Mouse (Mus musculus): ENCODE results near the gene Gm20390.

Gene Gm20390

DNA sequence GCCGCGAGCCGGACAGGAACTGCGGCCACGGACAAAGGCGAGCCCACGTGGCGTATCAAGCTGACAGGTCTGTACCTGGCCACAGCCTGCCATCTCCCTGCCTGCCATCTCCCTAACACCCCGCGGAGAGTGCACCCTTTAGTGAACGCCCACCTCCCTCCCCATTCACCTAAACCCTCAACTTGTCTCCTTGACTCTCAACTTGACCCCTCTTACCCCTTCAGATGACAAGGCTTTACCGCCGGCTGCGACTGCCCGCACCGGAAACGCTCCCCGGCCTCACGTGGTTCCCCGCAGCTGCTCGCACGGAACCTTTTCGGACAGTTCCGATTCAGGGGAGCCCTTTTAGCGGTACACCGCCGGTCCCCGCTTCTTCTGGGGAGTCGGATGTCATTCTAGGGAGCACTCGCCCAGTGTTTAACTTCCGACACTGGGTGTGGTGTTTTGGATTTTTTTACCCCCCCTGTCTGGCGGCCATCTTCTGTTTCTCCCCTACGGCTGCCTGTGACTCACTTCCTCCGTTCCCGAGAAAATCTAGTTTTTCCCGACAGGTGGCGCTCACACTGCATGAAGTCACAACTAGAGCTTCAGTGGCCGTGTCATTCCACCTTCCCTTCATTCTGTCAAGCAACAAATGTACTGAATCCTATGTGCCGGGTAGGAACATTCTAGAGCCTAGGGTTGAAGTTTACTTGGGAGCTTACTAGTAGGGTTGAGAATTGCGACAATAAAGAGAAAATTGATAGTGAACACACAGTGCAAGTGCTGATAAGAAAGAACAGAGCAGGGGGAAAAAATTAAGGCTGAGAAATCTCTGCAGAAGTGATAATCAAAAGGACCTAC, at the start of gene Gm20390, which contains the start of gene Nme1:
TSS of gene Gm20390 (minus strand) at position 289 of the 843 bp plus-strand sequence.
TSS of gene Nme1 (minus strand) at position 517 of the 843 bp plus-strand sequence.
- peak; percentile 96 for DNase-seq (ENCODE audit: low spot score)

DNA sequence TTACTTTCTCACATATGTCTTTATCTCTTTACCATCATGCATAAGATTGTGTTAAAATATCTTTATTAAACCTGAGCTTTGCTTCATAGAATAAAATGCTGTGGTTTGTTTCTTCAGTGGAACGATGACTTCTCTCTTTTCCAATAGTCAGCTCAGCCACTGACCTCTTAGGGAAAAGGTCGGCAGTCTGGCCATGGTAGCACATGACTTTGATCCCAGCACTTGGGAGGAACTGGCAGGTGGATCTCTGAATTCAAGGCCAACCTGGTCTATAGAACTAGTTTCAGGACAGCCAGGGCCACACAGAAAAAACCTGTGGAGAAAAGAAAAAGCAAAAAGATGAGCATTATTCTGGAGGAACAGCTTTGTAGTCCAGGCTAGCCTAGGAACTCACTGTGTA, 35.3 kb upstream of the Gm20390 start:
- DNase-seq (ENCODE audit: low spot score), result no peak

- DNase-seq (ENCODE audit: low spot score), result no peak
Observed at GRCm38 (mm10) chr11:93999276-93999675, 31.2 kb upstream of the Gm20390 start.

DNA sequence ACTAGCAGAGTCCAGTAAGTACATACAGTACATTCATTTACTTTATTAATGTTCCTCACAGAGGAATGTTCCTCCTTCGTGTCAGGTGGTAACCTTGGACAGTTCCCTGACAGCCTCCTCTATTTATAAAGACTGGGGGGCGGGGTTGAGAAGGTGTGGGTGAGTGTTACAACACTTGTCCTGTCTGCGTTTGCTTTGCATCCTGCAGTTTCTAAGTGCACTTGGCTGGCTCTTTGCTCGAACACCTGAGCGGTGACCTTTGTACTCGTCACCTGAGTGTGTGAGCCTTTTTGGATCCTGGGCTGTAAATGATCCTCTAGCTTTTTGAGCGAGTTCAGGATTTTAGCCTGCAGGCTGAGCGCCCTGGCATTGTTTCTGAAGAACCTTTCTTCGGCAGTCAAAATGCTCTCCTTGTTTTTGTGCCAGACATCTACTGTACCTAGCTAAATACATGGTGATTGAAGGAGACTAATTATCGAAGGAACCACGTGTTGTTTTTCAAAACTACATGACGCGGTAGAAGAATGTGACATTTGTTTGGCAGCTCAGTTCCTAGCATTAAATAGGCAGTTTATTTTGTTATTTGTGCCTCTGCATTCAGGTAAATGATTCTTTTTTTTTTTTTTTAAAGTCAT, 29.2 kb upstream of the Gm20390 start:
- DNase-seq (ENCODE audit: low spot score), result no peak

GRCm38 (mm10) chr11:93996306-93997140, 28.4 kb upstream of the Gm20390 start:
- DNase-seq (ENCODE audit: low spot score), result peak; percentile 31

GRCm38 (mm10) chr11:93995720-93996305, 27.7 kb upstream of the Gm20390 start, which contains the start of gene Spag9:
Gene Spag9 (plus strand): TSS chr11:93996091.
- peak; percentile 85 for DNase-seq (ENCODE audit: low spot score)

- DNase-seq (ENCODE audit: low spot score), result peak; percentile 61
Observed at GRCm38 (mm10) chr11:93995111-93995719, 27.1 kb upstream of the Gm20390 start.

DNA sequence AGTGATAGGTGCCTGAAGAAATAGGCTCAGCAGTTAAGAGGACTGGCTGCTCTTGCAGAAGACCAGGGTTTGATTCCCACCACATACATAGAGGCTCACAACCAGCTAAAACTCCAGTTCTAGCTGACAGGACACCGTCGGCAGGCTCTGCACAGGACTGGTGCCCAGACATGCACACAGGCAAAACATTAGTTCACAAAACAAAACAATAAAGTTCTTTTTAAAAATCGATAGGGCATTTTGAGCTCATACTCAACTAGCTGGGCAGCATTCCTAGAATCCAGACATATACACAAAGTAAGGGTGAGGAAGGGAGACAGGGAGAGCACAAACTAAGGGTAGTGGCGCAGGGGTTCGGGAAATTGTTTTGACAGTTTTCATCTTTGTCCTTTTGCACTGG, 26.4 kb upstream of the Gm20390 start:
- DNase-seq (ENCODE audit: low spot score), result no peak

DNA sequence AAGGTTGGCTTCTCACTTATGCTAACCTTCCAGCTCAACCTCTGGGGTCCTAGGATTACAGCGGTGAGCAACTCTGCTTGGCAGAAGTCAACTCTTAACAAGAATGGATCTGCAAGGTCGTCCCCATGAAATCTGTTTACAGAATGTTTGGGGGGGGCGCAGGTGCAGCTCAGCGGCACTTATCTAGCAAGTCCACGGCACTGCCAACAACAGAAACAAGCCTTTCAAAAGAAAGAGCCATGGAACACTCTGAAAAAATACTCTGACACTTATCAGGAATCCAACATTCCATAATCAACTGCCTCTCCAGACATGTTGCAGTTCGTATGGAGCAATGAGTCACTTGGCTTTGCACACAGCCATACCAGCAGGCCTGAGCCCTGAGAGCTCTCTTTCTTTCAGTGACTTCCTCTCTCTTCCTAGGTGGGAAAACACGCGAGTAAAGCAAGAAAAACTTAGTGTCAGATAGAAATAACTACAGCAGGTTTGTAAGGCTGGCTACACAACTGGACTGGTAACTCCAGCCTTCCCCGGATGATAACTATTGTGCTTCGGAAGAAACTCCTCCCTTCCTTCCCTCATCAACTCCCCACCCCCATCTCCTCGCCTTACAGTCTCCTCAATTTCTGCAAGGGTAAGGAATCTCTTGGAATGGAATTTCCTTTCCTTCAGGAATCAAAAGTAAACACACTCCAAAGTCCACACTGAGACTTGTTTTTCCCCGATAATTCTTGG, 20.4 kb upstream of the Gm20390 start:
- no peak for DNase-seq (ENCODE audit: low spot score)

DNA sequence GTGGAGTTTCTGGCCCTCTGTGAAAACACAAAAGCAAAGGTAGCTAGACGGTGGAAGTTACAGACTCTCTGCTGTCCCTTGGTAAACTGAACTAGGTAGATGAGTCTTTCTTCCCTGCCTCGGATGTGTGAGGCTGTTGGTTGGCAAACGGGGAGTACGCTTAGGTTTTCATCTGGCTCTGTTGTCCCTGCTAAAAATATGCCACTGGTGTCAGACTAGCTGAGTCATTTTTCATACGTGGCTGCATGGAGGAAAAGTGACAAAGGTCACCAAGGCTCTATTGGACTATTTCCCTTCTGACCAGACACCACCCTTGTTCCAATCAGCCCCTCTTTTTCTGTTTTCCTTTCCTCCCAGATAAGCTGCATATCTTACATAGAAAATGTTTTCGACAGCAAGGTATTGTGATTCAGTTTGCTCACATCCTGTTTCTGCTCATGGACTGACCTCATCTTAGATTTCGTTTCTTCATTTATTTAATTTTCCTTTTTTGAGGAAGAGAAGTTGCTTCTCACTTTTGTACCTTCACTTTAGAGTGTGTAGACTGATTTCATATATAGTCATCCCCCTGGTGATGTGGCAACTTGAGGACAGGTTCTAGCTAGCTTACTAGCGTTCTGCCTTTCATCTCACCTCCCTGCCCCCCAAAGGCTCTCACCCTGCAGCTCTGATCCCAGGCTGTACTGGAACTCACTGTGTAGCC, 19.7 kb upstream of the Gm20390 start:
- no peak for DNase-seq (ENCODE audit: low spot score)

DNA sequence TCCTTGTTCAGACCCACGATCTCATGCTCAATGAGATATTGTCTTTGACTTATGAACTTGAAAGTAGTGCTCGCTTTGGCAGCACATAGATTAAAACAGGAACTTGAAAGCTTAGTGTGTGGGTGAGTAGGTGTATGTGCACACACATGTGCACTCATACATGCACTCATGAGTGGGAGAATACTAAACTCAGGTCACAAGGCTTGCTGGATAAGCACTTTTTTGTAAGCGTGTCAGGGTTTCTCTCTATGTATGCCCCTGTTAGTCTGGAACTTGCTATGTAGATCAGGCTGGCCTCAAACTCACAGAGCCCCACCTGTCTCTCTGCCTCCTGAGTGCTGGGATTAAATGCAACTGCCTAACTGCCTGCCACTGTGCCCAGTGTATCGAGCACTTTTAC, 18.9 kb upstream of the Gm20390 start:
- no peak for DNase-seq (ENCODE audit: low spot score)

DNA sequence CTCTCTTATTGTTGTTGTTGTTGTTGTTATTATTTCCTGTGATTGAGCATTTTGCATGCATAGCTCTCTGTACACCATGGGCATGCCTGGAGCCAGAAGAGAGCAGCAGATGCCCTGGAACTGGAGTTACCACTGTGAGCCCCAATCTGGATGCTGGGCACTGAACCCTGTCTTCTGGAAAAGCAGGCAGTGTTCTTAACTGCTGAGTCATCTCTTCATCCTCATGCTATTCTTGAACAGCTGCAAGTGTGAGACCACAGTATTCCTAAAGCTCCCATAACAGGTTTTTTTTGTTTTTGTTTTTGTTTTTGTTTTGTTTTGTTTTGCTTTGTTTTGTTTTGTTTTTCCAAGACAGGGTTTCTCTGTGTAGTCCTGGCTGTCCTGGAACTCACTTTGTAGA, 18.2 kb upstream of the Gm20390 start:
- no peak for DNase-seq (ENCODE audit: low spot score)

- no peak for DNase-seq (ENCODE audit: low spot score)
Observed at GRCm38 (mm10) chr11:93985265-93985664, 17.2 kb upstream of the Gm20390 start.

- DNase-seq (ENCODE audit: low spot score), result no peak
Observed at GRCm38 (mm10) chr11:93984619-93985018, 16.5 kb upstream of the Gm20390 start.

DNA sequence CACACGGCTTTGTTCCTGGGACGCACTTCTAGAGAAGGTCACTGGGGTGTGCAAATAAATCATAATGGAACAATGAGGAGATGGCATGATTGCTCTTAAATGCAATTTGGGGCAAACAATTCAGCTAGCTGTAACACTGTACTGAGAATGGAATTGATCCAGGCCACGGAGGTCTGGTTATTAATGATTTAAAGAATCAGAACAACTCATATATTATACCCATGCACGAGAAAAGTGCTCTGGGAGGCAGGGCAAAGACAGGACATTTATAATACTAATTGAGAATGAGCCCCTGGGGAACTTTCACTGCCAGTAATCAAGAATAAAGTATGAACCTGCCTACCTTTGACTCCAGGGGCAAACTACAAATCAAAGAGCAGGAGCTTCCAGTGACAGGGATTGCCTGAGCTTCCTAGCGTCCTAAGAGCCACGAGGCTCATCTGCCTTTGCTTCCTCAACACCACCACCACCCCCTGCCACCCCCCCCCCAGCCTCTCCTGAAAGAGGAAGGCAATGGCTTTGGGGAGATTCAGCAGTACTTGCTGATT, 11.5 kb upstream of the Gm20390 start:
- no peak for DNase-seq (ENCODE audit: low spot score)

GRCm38 (mm10) chr11:93972951-93973350, 4.9 kb upstream of the Gm20390 start:
- no peak for DNase-seq (ENCODE audit: low spot score)

GRCm38 (mm10) chr11:93969799-93970198, 1.7 kb upstream of the Gm20390 start:
- DNase-seq (ENCODE audit: low spot score), result no peak

GRCm38 (mm10) chr11:93969171-93969570, 1.1 kb upstream of the Gm20390 start:
- no peak for DNase-seq (ENCODE audit: low spot score)

DNA sequence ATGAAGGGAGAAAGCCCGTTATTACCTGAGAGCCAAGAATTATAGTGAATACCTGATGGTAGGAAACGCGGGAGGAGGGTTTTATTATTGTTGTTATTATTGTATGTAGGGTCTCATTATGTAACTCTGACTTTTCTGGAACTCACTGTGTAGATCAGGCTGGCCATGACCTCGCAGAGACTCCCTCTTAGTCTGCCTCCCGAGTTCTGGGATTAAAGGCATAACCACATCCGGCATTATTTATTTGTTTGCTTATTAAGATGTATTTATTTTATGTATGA, 695 bp upstream of the Gm20390 start:
- DNase-seq (ENCODE audit: low spot score), result no peak

- DNase-seq (ENCODE audit: low spot score), result no peak
Observed at GRCm38 (mm10) chr11:93967381-93967780, 712 bp downstream of the Gm20390 start.
